Mouse (Mus musculus) lung, adult 2 months (tissue): ENCODE data around the gene Il22ra2.

ENCODE experiments used
- CTCF ChIP-seq: fragments of 200-500 bp; IDR thresholded peaks from 2 replicates; pipeline ENCODE4 v1.5.1; 2011; ENCODE audit warnings: mild to moderate bottlenecking, low read length, control low read depth; ENCODE audit not compliant: insufficient read depth
- POLR2A ChIP-seq: fragments of 200-500 bp; IDR thresholded peaks from 2 replicates; pipeline ENCODE4 v1.6.1; 2011; ENCODE audit warnings: low read depth, mild to moderate bottlenecking, control low read depth, low read length, borderline replicate concordance; ENCODE audit errors: extremely low read depth

GRCm38 (mm10) chr10:19673146-19673545 is 51.3 kb downstream of the Il22ra2 start:
- TF ChIP-seq CTCF = peak; percentile 29; the same call in 1 of the 2 replicates
- no peak for TF ChIP-seq POLR2A
